Mouse (Mus musculus): ENCODE results near the gene Spcs2. TPM values are rescaled to one million over a fixed set of nuclear protein-coding genes. Genes with fewer than 3 reads are reported as not detected.
A peak's percentile ranks its signal among the peaks of the same experiment; 100 is the strongest.

Gene Spcs2
- polyA plus RNA-seq, 1 experiment from 2014 or later = 352 TPM

- ATAC-seq (ENCODE audit: insufficient number of reproducible peaks, low FRiP score, low TSS enrichment, low read depth) (no peak), DNase-seq (ENCODE audit: low spot score) (no peak)
- Histone ChIP-seq H3K9ac (ENCODE audit: low read length) (no peak overlapping the region), H3K4me1 (ENCODE audit: control insufficient read depth, insufficient read depth, low read length) (no peaks in the 10 kb centered on the region), H3K9me3 (ENCODE audit: control insufficient read depth, low read length) (no peaks in the 10 kb centered on the region), H3K27me3 (ENCODE audit: control insufficient read depth, insufficient read depth, low read length) (no peaks in the 10 kb centered on the region), H3K27ac (replicated peaks; ENCODE audit: low read depth, low read length) (no peak overlapping the region), H3K4me3 (ENCODE audit: low read depth, low read length) (no peak overlapping the region), H3K36me3 (ENCODE audit: control insufficient read depth, insufficient read depth, low read length) (no peaks in the 10 kb centered on the region), H3K4me2 (ENCODE audit: low read depth, severe bottlenecking) (no peak overlapping the region)
- 88% methylated on average over 2 of the region's 2 CpGs for WGBS
Observed at GRCm38 (mm10) chr7:99878254-99878653, 15.0 kb upstream of the Spcs2 start.

- no peaks in the 10 kb centered on the region for H3K36me3 ChIP-seq (ENCODE audit: control insufficient read depth, insufficient read depth, low read length)
- under 1% methylated on average over 3 of the region's 3 CpGs for WGBS
- H3K4me3 ChIP-seq (ENCODE audit: low read depth, low read length) = no peak overlapping the region
- no peaks in the 10 kb centered on the region for H3K4me1 ChIP-seq (ENCODE audit: control insufficient read depth, insufficient read depth, low read length)
- no peaks in the 10 kb centered on the region for H3K27me3 ChIP-seq (ENCODE audit: control insufficient read depth, insufficient read depth, low read length)
- no peak for ATAC-seq (ENCODE audit: insufficient number of reproducible peaks, low FRiP score, low TSS enrichment, low read depth)
- no peak overlapping the region for H3K27ac ChIP-seq (replicated peaks; ENCODE audit: low read depth, low read length)
- no peak overlapping the region for H3K4me2 ChIP-seq (ENCODE audit: low read depth, severe bottlenecking)
- no peaks in the 10 kb centered on the region for H3K9me3 ChIP-seq (ENCODE audit: control insufficient read depth, low read length)
- no peak overlapping the region for H3K9ac ChIP-seq (ENCODE audit: low read length)
- DNase-seq (ENCODE audit: low spot score) = peak; percentile 90
Observed at GRCm38 (mm10) chr7:99876345-99876744, 13.1 kb upstream of the Spcs2 start.

- 30% methylated on average over 5 of the region's 5 CpGs for WGBS
- H3K36me3 ChIP-seq (ENCODE audit: control insufficient read depth, insufficient read depth, low read length) = no peaks in the 10 kb centered on the region
- DNase-seq (ENCODE audit: low spot score) (no peak), ATAC-seq (ENCODE audit: insufficient number of reproducible peaks, low FRiP score, low TSS enrichment, low read depth) (no peak)
- no peaks in the 10 kb centered on the region for H3K27me3 ChIP-seq (ENCODE audit: control insufficient read depth, insufficient read depth, low read length)
- H3K4me1 ChIP-seq (ENCODE audit: control insufficient read depth, insufficient read depth, low read length) = no peaks in the 10 kb centered on the region
- no peaks in the 10 kb centered on the region for H3K9me3 ChIP-seq (ENCODE audit: control insufficient read depth, low read length)
- no peak overlapping the region for H3K4me3 ChIP-seq (ENCODE audit: low read depth, low read length)
- H3K9ac ChIP-seq (ENCODE audit: low read length) = no peak overlapping the region
- H3K4me2 ChIP-seq (ENCODE audit: low read depth, severe bottlenecking) = no peak overlapping the region
- H3K27ac ChIP-seq (replicated peaks; ENCODE audit: low read depth, low read length) = no peak overlapping the region
Observed at GRCm38 (mm10) chr7:99875891-99876290, 12.6 kb upstream of the Spcs2 start.

DNA sequence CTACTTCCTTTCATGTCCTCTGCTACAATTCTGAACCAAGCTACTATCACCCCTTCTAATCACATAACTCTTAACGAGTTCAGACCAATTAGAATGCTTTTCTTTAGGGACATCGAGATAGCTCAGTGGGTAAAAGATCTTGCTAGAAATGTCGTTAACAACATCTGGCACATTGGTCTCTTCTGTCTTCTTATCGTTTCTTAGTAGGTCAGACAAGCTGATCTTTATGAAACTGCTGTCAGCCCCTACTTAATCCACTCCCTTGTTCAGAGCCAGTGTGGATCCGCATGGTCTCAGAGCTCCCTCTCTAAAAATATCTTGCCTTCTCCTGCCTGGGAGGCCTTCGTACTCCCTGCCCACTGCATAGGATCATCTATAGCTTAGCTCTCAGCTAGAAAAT lies 10.7 kb upstream of the Spcs2 start:
- no peak overlapping the region for H3K9ac ChIP-seq (ENCODE audit: low read length)
- WGBS = 73% methylated on average over 6 of the region's 6 CpGs
- DNase-seq (ENCODE audit: low spot score) (no peak), ATAC-seq (ENCODE audit: insufficient number of reproducible peaks, low FRiP score, low TSS enrichment, low read depth) (no peak)
- no peak overlapping the region for H3K27ac ChIP-seq (replicated peaks; ENCODE audit: low read depth, low read length)
- H3K4me3 ChIP-seq (ENCODE audit: low read depth, low read length) = no peak overlapping the region
- no peak overlapping the region for H3K4me2 ChIP-seq (ENCODE audit: low read depth, severe bottlenecking)
- H3K36me3 ChIP-seq (ENCODE audit: control insufficient read depth, insufficient read depth, low read length) = no peaks in the 10 kb centered on the region
- no peaks in the 10 kb centered on the region for H3K9me3 ChIP-seq (ENCODE audit: control insufficient read depth, low read length)
- H3K4me1 ChIP-seq (ENCODE audit: control insufficient read depth, insufficient read depth, low read length) = no peaks in the 10 kb centered on the region
- no peaks in the 10 kb centered on the region for H3K27me3 ChIP-seq (ENCODE audit: control insufficient read depth, insufficient read depth, low read length)

GRCm38 (mm10) chr7:99869296-99869695 lies 6.0 kb upstream of the Spcs2 start:
- H3K4me3 ChIP-seq (ENCODE audit: low read depth, low read length) = no peak overlapping the region
- H3K27me3 ChIP-seq (ENCODE audit: control insufficient read depth, insufficient read depth, low read length) = no peaks in the 10 kb centered on the region
- no peak for DNase-seq (ENCODE audit: low spot score)
- 76% methylated on average over 4 of the region's 4 CpGs for WGBS
- no peaks in the 10 kb centered on the region for H3K9me3 ChIP-seq (ENCODE audit: control insufficient read depth, low read length)
- H3K4me1 ChIP-seq (ENCODE audit: control insufficient read depth, insufficient read depth, low read length) = no peaks in the 10 kb centered on the region
- H3K36me3 ChIP-seq (ENCODE audit: control insufficient read depth, insufficient read depth, low read length) = no peaks in the 10 kb centered on the region
- H3K9ac ChIP-seq (ENCODE audit: low read length) = no peak overlapping the region
- no peak overlapping the region for H3K27ac ChIP-seq (replicated peaks; ENCODE audit: low read depth, low read length)
- no peak for ATAC-seq (ENCODE audit: insufficient number of reproducible peaks, low FRiP score, low TSS enrichment, low read depth)
- H3K4me2 ChIP-seq (ENCODE audit: low read depth, severe bottlenecking) = no peak overlapping the region

- Histone ChIP-seq H3K9ac (ENCODE audit: low read length) (no peak overlapping the region), H3K27me3 (ENCODE audit: control insufficient read depth, insufficient read depth, low read length) (no peaks in the 10 kb centered on the region), H3K4me1 (ENCODE audit: control insufficient read depth, insufficient read depth, low read length) (no peaks in the 10 kb centered on the region), H3K4me3 (ENCODE audit: low read depth, low read length) (no peak overlapping the region), H3K36me3 (ENCODE audit: control insufficient read depth, insufficient read depth, low read length) (no peaks in the 10 kb centered on the region), H3K9me3 (ENCODE audit: control insufficient read depth, low read length) (no peaks in the 10 kb centered on the region), H3K27ac (replicated peaks; ENCODE audit: low read depth, low read length) (no peak overlapping the region), H3K4me2 (ENCODE audit: low read depth, severe bottlenecking) (no peak overlapping the region)
- 56% methylated on average over 3 of the region's 3 CpGs for WGBS
- no peak for DNase-seq (ENCODE audit: low spot score)
- ATAC-seq (ENCODE audit: insufficient number of reproducible peaks, low FRiP score, low TSS enrichment, low read depth) = no peak
Observed at GRCm38 (mm10) chr7:99865219-99865618, 2.0 kb upstream of the Spcs2 start.

DNA sequence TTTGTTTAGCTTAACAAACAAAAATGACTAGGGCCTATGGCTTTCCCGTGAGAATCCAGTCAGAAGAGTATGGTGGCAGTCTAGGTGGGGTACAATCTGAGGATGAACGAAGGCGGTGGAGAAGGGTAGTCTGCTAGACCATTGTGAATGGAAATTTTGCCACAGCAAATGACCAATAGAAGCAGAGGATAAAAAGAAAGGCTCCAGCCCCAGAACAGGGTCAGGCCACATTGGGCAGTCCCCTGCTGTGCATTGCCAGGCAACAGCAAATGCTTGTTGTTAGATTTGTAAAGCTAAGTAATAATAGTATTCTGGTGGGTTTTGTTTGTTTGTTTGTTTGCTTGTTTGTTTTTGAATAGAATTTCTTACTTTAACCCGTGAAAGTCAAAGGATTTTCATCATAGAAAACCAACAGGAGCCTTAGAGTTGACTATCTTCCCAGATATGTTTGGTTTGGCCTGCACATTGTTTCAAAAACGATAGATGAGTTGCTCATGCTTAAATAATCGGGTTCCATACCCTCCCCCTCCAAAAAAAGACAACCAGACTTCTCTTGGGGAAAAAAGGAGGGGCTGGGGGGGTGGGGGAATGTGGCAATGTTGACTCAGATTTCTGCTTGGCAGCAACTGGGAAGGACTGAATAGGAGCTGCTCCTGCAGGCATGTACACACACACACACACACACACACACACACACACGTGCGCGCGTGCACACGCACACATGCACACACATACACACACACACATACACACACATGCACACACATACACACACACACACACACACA lies 1.2 kb upstream of the Spcs2 start:
- Histone ChIP-seq H3K4me2 (ENCODE audit: low read depth, severe bottlenecking) (no peak overlapping the region), H3K9ac (ENCODE audit: low read length) (no peak overlapping the region), H3K27me3 (ENCODE audit: control insufficient read depth, insufficient read depth, low read length) (no peaks in the 10 kb centered on the region), H3K27ac (replicated peaks; ENCODE audit: low read depth, low read length) (no peak overlapping the region), H3K9me3 (ENCODE audit: control insufficient read depth, low read length) (no peaks in the 10 kb centered on the region), H3K36me3 (ENCODE audit: control insufficient read depth, insufficient read depth, low read length) (no peaks in the 10 kb centered on the region), H3K4me1 (ENCODE audit: control insufficient read depth, insufficient read depth, low read length) (no peaks in the 10 kb centered on the region), H3K4me3 (ENCODE audit: low read depth, low read length) (no peak overlapping the region)
- 84% methylated on average over 11 of the region's 11 CpGs for WGBS
- ATAC-seq (ENCODE audit: insufficient number of reproducible peaks, low FRiP score, low TSS enrichment, low read depth) (no peak), DNase-seq (ENCODE audit: low spot score) (no peak)

- DNase-seq (ENCODE audit: low spot score) (peak; percentile 98), ATAC-seq (ENCODE audit: insufficient number of reproducible peaks, low FRiP score, low TSS enrichment, low read depth) (peak; percentile 97)
- Histone ChIP-seq H3K27me3 (ENCODE audit: control insufficient read depth, insufficient read depth, low read length) (no peaks in the 10 kb centered on the region), H3K36me3 (ENCODE audit: control insufficient read depth, insufficient read depth, low read length) (peaks cover 3% of the 10 kb centered on the region; the same call in 1 of the 2 replicates), H3K4me2 (ENCODE audit: low read depth, severe bottlenecking) (peak within 1 kb of the TSS; percentile 61), H3K9me3 (ENCODE audit: control insufficient read depth, low read length) (no peaks in the 10 kb centered on the region), H3K4me3 (ENCODE audit: low read depth, low read length) (peak within 1 kb of the TSS; percentile 89), H3K9ac (ENCODE audit: low read length) (peak within 1 kb of the TSS; percentile 95), H3K27ac (replicated peaks; ENCODE audit: low read depth, low read length) (no peak within 1 kb of the TSS; the same call in 1 of the 2 replicates), H3K4me1 (ENCODE audit: control insufficient read depth, insufficient read depth, low read length) (peaks cover 5% of the 10 kb centered on the region)
- under 1% methylated on average over 42 of the region's 42 CpGs for WGBS
Observed at GRCm38 (mm10) chr7:99858813-99859585, 4.3 kb downstream of the Spcs2 start, which contains the start of gene Xrra1. TSS of gene Xrra1 (plus strand) at chr7:99859116.

All from limb, embryonic 11.5 days (tissue).